Mouse (Mus musculus): ENCODE measurements around the gene Gsk3b.

DNA sequence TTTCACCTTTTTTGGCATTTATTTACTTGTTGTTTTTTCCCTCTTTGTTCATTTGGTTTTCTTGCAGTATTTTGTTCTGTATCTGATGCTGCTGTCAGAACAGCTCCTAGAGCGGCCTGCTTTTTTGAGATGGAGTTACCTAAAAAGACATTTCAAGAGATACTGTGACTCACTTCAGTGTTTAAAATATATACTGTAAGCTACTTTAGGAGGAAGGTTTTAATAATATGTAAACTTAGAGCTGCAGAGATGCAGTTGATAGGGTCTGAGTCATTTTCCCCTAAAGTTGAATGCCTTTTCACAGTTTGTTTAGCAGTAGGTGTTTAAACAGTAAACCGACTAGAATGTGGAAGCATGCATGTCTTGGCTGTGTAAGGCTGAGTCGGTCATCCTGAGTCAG lies 101.7 kb downstream of the Gsk3b start:
- TF ChIP-seq CTCF (IDR thresholded peaks at IDR 0.05) (no peak), EP300 (IDR thresholded peaks at IDR 0.05) (no peak)

All from lung, postnatal 0 days (tissue).